Mouse (Mus musculus) testis, adult 2 months (tissue): ENCODE measurements around the gene Tns1.

Experiments used
- CTCF ChIP-seq: fragments of 200-500 bp; IDR thresholded peaks from 2 replicates; pipeline ENCODE4 v1.5.1; 2012; ENCODE audit warnings: low read depth, mild to moderate bottlenecking, inconsistent platforms, low read length, moderate library complexity; ENCODE audit not compliant: control insufficient read depth, insufficient read depth, insufficient replicate concordance
- POLR2A ChIP-seq: fragments of 200-500 bp; IDR thresholded peaks from 2 replicates; pipeline ENCODE4 v1.6.1; 2012; ENCODE audit warnings: low read depth, mild to moderate bottlenecking, inconsistent platforms, low read length, moderate library complexity; ENCODE audit not compliant: control insufficient read depth

DNA sequence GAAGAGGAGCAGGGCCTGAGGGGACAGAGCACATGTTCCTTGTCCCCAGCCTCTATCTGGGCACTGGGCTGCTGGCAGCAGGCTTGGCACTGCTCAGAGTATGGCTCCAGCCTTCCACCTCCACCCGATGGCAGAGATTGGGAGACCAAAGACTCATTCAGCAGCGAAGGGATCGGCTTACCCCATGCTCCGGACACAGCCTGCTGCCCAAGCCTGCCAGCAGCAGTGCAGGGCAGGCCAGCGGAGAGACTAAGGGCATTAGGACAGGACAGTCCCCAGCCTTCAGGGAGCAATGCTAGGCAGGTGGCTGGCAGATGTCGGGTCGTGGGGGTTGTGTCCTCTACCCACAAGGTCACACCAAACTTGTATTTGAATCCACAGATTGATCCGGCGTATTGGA, 150.3 kb downstream of the Tns1 start:
- TF ChIP-seq POLR2A (no peak), CTCF (no peak)
